Mouse (Mus musculus): ENCODE results near the gene Taok1. TPM values are rescaled to one million over a fixed set of nuclear protein-coding genes. Genes with fewer than 3 reads are reported as not detected.
"Not testable (repeated sequence)": the region's sequence is repeated elsewhere in the genome, so short reads cannot be mapped to it uniquely, and the experiment has no call there.

Gene Taok1
- polyA plus RNA-seq (2015; fragmentation: Nextera tagmentation; extraction: Ambion mirVana), result 10.1 and 12.0 TPM in 2 replicates

DNA sequence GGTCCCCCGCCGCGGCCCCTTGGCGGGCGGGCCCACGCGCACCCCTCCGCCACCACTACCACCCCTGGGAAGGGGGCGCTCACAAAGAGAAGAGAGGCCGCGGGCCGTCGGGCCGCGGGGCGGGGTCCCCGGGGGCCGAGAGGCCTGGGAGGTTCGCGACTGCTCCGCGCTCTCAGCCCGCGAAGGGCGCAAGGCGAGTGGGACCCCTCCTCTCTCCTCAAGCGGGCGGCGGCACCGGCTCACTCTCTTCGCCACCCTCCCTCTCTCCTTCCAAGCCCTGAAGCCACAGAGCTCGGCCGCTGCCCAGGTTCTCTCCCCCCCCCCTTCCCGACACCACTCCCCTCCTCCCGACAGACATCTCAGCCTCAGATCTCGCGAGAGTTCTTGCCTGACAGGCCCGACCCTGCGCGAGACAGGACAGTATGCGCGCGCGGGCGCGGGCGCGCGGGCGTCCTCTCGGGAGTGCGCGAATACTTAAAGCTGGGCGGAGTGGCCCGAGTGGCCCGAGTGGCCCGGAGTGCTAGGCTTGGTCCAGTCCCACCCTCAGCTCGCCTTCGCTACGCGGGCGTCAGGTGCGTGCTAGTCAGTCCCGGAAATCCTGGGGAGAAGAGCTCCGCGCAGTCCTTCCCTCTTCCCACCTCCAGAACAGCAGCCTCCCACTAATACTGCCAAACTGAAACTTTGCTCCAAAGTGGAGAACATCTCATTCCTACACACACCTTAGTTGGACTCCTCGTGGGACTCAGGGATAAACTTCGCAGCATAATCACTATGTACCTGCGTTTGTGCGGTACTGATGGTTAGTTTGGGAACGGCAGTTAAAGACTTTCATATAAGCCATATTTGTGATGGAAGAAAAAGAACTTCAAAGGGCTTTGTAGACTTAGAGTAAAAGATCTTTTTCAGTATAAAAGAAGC lies at the start of gene Taok1:
Taok1 (minus strand) TSS at position 278 of the 918 bp plus-strand sequence.
- Histone ChIP-seq H3K27ac (ENCODE audit: low read length) (peak within 1 kb of the TSS; percentile 99), H3K9ac (ENCODE audit: low read length) (peak within 1 kb of the TSS; percentile 100), H3K36me3 (ENCODE audit: control insufficient read depth, insufficient read depth) (no peaks in the 10 kb centered on the region), H3K27me3 (ENCODE audit: control insufficient read depth, insufficient read depth, low read length) (no peaks in the 10 kb centered on the region), H3K9me3 (replicated peaks; ENCODE audit: control insufficient read depth, low read length) (no peaks in the 10 kb centered on the region; the same call in 1 of the 2 replicates), H3K4me3 (ENCODE audit: low read length) (peak within 1 kb of the TSS; percentile 100), H3K4me1 (ENCODE audit: control insufficient read depth, insufficient read depth, low read length) (peaks cover 10% of the 10 kb centered on the region), H3K4me2 (ENCODE audit: low read depth, low read length) (peak within 1 kb of the TSS; percentile 93)
- peak; percentile 93 for ATAC-seq (replicated peaks; ENCODE audit: extremely low read depth, insufficient read depth, low FRiP score)
- WGBS, result under 1% methylated on average over 59 of the region's 71 CpGs

DNA sequence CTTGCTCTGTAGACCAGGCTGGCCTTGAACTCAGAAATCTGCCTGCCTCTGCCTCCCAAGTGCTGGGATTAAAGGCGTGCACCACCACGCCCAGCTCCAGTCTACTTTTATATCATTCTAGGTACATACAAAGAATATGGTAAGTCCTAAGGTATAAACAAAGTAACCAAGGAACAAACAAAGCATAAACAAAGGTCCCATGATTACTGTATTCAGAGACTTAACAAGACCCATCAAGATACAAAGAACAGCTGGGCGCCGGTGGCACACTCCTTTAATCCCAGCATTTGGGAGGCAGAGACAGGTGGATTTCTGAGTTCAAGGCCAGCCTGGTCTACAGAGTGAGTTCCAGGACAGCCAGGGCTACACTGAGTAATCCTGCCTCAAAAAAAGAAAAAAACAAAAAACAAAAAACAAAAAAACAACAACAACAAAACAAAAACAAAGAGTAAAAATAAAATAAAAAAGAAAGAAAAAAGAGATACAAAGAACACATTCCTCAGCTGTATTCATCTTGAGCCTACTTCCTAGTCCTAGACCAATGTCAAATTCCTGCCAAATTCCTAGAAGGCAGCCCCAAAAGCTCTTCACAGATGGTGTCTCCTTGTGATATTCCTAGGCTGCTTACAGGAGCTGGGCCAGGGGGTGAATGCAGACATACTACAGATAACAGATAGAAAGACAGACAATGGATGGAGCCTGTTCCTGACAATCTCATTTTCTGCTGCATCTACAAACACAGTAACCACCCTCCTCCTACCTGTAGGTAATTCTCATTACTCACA lies 46.0 kb upstream of the Taok1 start:
- not testable (repeated sequence) for H3K4me2 ChIP-seq (ENCODE audit: low read depth, low read length); H3K4me1 ChIP-seq (ENCODE audit: control insufficient read depth, insufficient read depth, low read length); H3K36me3 ChIP-seq (ENCODE audit: control insufficient read depth, insufficient read depth); H3K27me3 ChIP-seq (ENCODE audit: control insufficient read depth, insufficient read depth, low read length); H3K9ac ChIP-seq (ENCODE audit: low read length); H3K27ac ChIP-seq (ENCODE audit: low read length); H3K4me3 ChIP-seq (ENCODE audit: low read length); H3K9me3 ChIP-seq (replicated peaks; ENCODE audit: control insufficient read depth, low read length); ATAC-seq (replicated peaks; ENCODE audit: extremely low read depth, insufficient read depth, low FRiP score)
- WGBS, result 97% methylated on average over 4 of the region's 4 CpGs

DNA sequence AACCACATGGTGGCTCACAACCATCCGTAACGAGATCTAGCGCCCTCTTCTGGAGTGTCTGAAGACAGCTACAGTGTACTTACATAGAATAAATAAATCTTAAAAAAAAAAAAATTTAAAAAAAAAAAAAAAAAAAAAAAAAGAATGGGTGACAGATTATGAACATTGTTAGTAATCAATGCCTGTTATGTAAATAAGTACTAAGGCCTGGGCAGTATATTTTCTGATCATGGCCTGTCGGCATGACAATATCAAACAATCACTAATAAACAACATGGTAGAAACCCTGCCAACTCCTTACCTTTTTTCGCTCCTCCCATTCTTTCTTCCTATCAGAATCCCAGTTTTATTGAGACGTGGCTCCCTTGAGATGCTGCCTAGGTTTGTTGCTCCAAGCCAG lies 44.9 kb upstream of the Taok1 start:
- Histone ChIP-seq H3K4me2 (ENCODE audit: low read depth, low read length) (no peak overlapping the region), H3K4me3 (ENCODE audit: low read length) (no peak overlapping the region), H3K9me3 (replicated peaks; ENCODE audit: control insufficient read depth, low read length) (no peaks in the 10 kb centered on the region), H3K27ac (ENCODE audit: low read length) (no peak overlapping the region), H3K9ac (ENCODE audit: low read length) (no peak overlapping the region), H3K4me1 (ENCODE audit: control insufficient read depth, insufficient read depth, low read length) (no peaks in the 10 kb centered on the region), H3K27me3 (ENCODE audit: control insufficient read depth, insufficient read depth, low read length) (no peaks in the 10 kb centered on the region), H3K36me3 (ENCODE audit: control insufficient read depth, insufficient read depth) (no peaks in the 10 kb centered on the region)
- ATAC-seq (replicated peaks; ENCODE audit: extremely low read depth, insufficient read depth, low FRiP score), result no peak
- whole genome bisulfite sequencing, result 58% methylated on average over 6 of the region's 6 CpGs

DNA sequence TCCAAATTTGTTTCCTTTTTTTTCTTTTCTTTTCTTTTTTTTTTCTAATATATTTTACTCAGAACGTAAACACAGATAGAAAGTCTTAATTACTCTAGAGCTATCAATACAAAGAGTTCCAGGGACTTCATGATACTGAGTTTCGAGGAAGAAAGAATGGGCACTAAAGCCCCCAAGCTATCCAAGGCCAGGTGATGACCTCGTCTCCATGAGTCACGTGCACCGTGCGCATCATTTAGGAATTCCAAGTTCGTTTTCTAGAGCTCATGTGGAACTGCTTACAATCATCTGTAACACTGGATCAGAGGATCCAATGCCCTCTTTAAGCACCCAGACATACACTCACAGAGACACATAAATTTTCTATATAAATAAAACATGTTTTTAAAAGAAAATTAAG lies 41.3 kb upstream of the Taok1 start:
- H3K27ac ChIP-seq (ENCODE audit: low read length), result no peak overlapping the region
- no peaks in the 10 kb centered on the region for H3K4me1 ChIP-seq (ENCODE audit: control insufficient read depth, insufficient read depth, low read length)
- H3K4me3 ChIP-seq (ENCODE audit: low read length), result no peak overlapping the region
- H3K9ac ChIP-seq (ENCODE audit: low read length), result no peak overlapping the region
- no peaks in the 10 kb centered on the region; the same call in 1 of the 2 replicates for H3K27me3 ChIP-seq (ENCODE audit: control insufficient read depth, insufficient read depth, low read length)
- no peaks in the 10 kb centered on the region for H3K9me3 ChIP-seq (replicated peaks; ENCODE audit: control insufficient read depth, low read length)
- no peak for ATAC-seq (replicated peaks; ENCODE audit: extremely low read depth, insufficient read depth, low FRiP score)
- H3K4me2 ChIP-seq (ENCODE audit: low read depth, low read length), result no peak overlapping the region
- 71% methylated on average over 7 of the region's 7 CpGs for WGBS
- no peaks in the 10 kb centered on the region for H3K36me3 ChIP-seq (ENCODE audit: control insufficient read depth, insufficient read depth)

DNA sequence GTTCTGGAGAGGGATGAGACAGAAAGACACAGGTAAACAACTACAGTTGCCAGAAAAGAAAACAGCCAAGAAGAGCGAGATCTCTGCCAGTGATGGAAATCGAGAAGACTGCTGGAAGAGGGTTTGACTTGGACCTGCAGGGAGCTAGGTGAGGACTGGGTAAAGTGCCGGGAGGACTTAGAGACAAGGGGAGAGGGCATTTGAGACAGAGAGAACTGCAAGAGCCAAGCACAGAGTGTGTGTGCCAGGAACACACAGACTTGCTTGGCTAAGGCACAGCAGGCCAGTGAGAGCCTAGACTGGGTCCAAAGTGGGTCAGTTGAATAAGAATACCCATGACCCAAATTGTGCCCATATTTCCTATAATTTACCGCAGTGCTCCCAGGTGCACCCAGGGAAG lies 37.9 kb upstream of the Taok1 start:
- Histone ChIP-seq H3K27ac (ENCODE audit: low read length) (no peak overlapping the region), H3K9me3 (replicated peaks; ENCODE audit: control insufficient read depth, low read length) (no peaks in the 10 kb centered on the region), H3K27me3 (ENCODE audit: control insufficient read depth, insufficient read depth, low read length) (no peaks in the 10 kb centered on the region; the same call in 1 of the 2 replicates), H3K4me3 (ENCODE audit: low read length) (no peak overlapping the region), H3K36me3 (ENCODE audit: control insufficient read depth, insufficient read depth) (no peaks in the 10 kb centered on the region), H3K4me2 (ENCODE audit: low read depth, low read length) (no peak overlapping the region), H3K9ac (ENCODE audit: low read length) (no peak overlapping the region), H3K4me1 (ENCODE audit: control insufficient read depth, insufficient read depth, low read length) (no peaks in the 10 kb centered on the region)
- 79% methylated on average over 4 of the region's 4 CpGs for WGBS
- no peak for ATAC-seq (replicated peaks; ENCODE audit: extremely low read depth, insufficient read depth, low FRiP score)

DNA sequence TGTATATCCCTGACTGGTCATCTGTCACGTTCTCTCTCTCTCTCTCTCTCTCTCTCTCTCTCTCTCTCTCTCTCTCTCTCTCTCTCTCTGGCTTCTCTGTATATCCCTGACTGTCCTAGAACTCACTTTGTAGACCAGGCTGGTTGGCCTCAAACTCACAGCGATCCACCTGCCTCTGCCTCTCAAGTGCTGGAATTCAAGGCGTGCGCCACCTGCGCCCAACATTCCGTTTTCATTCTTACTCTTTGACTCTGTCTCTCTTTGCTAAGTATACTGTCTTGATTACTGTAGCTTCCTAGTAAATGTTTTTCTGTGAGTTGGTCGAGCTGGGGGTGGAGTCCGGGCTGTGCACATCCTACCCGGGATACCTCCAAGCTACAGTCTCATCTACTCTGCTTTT lies 33.8 kb upstream of the Taok1 start:
- WGBS, result 78% methylated on average over 9 of the region's 9 CpGs
- Histone ChIP-seq H3K27me3 (ENCODE audit: control insufficient read depth, insufficient read depth, low read length) (no peaks in the 10 kb centered on the region; the same call in 1 of the 2 replicates), H3K9ac (ENCODE audit: low read length) (no peak overlapping the region), H3K27ac (ENCODE audit: low read length) (no peak overlapping the region), H3K4me2 (ENCODE audit: low read depth, low read length) (no peak overlapping the region), H3K4me1 (ENCODE audit: control insufficient read depth, insufficient read depth, low read length) (no peaks in the 10 kb centered on the region), H3K4me3 (ENCODE audit: low read length) (no peak overlapping the region), H3K36me3 (ENCODE audit: control insufficient read depth, insufficient read depth) (no peaks in the 10 kb centered on the region), H3K9me3 (replicated peaks; ENCODE audit: control insufficient read depth, low read length) (no peaks in the 10 kb centered on the region)
- no peak for ATAC-seq (replicated peaks; ENCODE audit: extremely low read depth, insufficient read depth, low FRiP score)

DNA sequence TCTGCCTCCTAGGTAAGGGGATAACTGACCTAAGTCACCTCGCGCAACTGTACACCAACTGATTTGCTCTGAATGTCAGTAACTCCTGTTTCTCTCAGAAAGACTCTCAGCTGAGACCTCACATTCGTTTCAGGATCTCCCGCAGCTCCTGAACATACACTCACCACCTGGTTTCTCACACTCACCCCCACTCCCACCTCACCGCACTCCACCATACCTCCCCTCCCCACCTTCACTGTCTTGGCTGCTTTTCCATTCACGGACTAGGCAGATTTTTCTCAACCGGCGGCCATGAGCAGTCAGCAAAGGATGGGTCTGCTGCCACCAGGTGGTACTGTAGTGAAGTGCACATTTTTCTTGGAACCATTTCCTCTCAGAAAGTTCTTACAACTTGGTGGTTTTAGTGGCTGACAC lies 22.6 kb upstream of the Taok1 start:
- Histone ChIP-seq H3K9me3 (replicated peaks; ENCODE audit: control insufficient read depth, low read length) (no peaks in the 10 kb centered on the region), H3K4me3 (ENCODE audit: low read length) (peak overlapping the region; percentile 45), H3K27me3 (ENCODE audit: control insufficient read depth, insufficient read depth, low read length) (no peaks in the 10 kb centered on the region), H3K27ac (ENCODE audit: low read length) (no peak overlapping the region), H3K9ac (ENCODE audit: low read length) (peak overlapping the region; percentile 57), H3K36me3 (ENCODE audit: control insufficient read depth, insufficient read depth) (no peaks in the 10 kb centered on the region), H3K4me2 (ENCODE audit: low read depth, low read length) (peak overlapping the region; percentile 70), H3K4me1 (ENCODE audit: control insufficient read depth, insufficient read depth, low read length) (peaks cover under 1% of the 10 kb centered on the region; the same call in 1 of the 2 replicates)
- 8% methylated on average over 8 of the region's 8 CpGs for WGBS
- peak; percentile 32; the same call in 1 of the 2 replicates for ATAC-seq (replicated peaks; ENCODE audit: extremely low read depth, insufficient read depth, low FRiP score)

DNA sequence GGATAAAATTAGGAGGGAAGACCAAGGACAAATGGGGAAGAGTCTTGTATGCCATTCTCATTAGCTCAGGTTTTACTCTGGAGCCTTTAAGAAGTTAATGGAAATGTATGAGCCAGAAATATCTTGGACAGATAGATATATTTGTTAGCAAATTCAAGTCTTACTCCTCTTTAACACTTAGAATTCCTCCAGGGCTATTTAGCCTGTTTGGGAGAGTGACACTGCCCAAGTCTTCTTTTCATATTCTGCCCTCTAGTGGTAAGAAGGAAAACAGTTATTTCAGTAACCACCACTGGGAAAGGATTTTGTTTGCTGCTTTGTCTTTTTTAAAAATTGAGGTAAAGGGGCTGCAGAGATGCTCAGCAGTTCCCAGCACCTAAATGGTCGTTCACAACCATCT lies 21.9 kb upstream of the Taok1 start:
- Histone ChIP-seq H3K4me3 (ENCODE audit: low read length) (no peak overlapping the region), H3K4me1 (ENCODE audit: control insufficient read depth, insufficient read depth, low read length) (peaks cover 8% of the 10 kb centered on the region; the same call in 1 of the 2 replicates), H3K4me2 (ENCODE audit: low read depth, low read length) (no peak overlapping the region), H3K36me3 (ENCODE audit: control insufficient read depth, insufficient read depth) (no peaks in the 10 kb centered on the region), H3K9ac (ENCODE audit: low read length) (no peak overlapping the region), H3K27me3 (ENCODE audit: control insufficient read depth, insufficient read depth, low read length) (no peaks in the 10 kb centered on the region), H3K27ac (ENCODE audit: low read length) (no peak overlapping the region), H3K9me3 (replicated peaks; ENCODE audit: control insufficient read depth, low read length) (no peaks in the 10 kb centered on the region)
- 0% methylated on average over 1 of the region's 1 CpGs for WGBS
- peak; percentile 71 for ATAC-seq (replicated peaks; ENCODE audit: extremely low read depth, insufficient read depth, low FRiP score)
